Mouse (Mus musculus) limb, embryonic 12.5 days (tissue): ENCODE measurements around the gene Ptprf. TPM values are rescaled to one million over a fixed set of nuclear protein-coding genes. Genes with fewer than 3 reads are reported as not detected.

Source experiments
- microRNA-seq: library from miRNA; unstranded; fragments of <30 nt; microRNA quantifications from one replicate; pipeline ENCODE4, GENCODE M21; 2017
- polyA plus RNA-seq: library from polyadenylated mRNA; unstranded; fragments of >200 nt; fragmentation: Nextera tagmentation; extraction: Ambion mirVana; gene quantifications from 2 replicates; pipeline ENCODE4 v1.2.1, GENCODE M21; 2016

Gene Ptprf
- polyA plus RNA-seq, 1 experiment from 2014 or later: 69.6 TPM

Small RNA genes lying within 50 kb of the gene (microRNA-seq; reads per million reads assigned to microRNA genes)
- 1.9 reads per million for gene Mir7226

Other genes with a start within 250 kb of the Ptprf start
- gene St3gal3, start 156.5 kb downstream of the Ptprf start, polyA plus RNA-seq: 8.9 and 12.1 TPM in 2 replicates
- 58.0 and 58.1 TPM in 2 replicates for gene Kdm4a, start 111.4 kb downstream of the Ptprf start, polyA plus RNA-seq
- gene Szt2, start 117.9 kb upstream of the Ptprf start, polyA plus RNA-seq: 11.1 and 11.7 TPM in 2 replicates
- gene Med8, start 117.9 kb upstream of the Ptprf start, polyA plus RNA-seq: 116 and 127 TPM in 2 replicates
- gene Elovl1, start 136.7 kb upstream of the Ptprf start, polyA plus RNA-seq: 37.8 and 44.1 TPM in 2 replicates
- gene Cdc20, start 145.9 kb upstream of the Ptprf start, polyA plus RNA-seq: 285 and 296 TPM in 2 replicates
- 0.64 TPM in 2 replicates for gene Mpl, start 166.1 kb upstream of the Ptprf start, polyA plus RNA-seq
- 16.6 and 18.4 TPM in 2 replicates for gene Tie1, start 198.7 kb upstream of the Ptprf start, polyA plus RNA-seq
- 0.73 and 1.6 TPM in 2 replicates for gene 2610528J11Rik, start 235.6 kb upstream of the Ptprf start, polyA plus RNA-seq